Mouse (Mus musculus) CD4-positive, CD25-positive, alpha-beta regulatory T cell, adult 4 months (primary cell): ENCODE data around the gene Sgca. TPM values are rescaled to one million over a fixed set of nuclear protein-coding genes. Genes with fewer than 3 reads are reported as not detected.
"Not testable (repeated sequence)": the region's sequence is repeated elsewhere in the genome, so short reads cannot be mapped to it uniquely, and the experiment has no call there.

ENCODE experiments used
- ATAC-seq: one replicate; pipeline ENCODE4 v1.8.0; 2017
- polyA plus RNA-seq, 2 experiments: library from polyadenylated mRNA; unstranded; fragments of 100-300 nt; shearing (Covaris generic); gene quantifications; one replicate each; pipeline ENCODE4 v1.2.1; 2017

The Sgca gene
- not detected for polyA plus RNA-seq

DNA sequence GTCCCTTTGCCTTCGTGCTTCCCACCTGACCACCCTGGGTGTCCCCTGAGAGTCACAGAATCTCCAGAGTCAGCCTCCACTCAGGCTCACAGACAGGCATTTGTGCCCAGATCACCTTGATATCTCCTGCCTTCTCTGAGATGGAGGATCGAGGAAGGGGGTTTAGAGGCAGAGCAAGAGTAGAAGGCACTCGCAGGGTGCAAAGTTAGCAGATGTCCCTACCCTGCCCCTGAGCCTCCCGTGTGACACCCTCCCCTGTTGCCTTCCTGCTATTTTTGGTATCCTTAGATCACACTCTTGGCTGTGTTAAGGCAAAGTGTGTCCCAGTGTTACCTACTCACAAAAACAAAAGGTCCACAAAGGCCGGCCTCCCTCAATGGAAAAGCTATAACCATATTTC lies at the start of gene Sgca:
Gene Sgca, minus strand, starts transcription at position 129 of the 400 bp plus-strand sequence.
- ATAC-seq = no peak

DNA sequence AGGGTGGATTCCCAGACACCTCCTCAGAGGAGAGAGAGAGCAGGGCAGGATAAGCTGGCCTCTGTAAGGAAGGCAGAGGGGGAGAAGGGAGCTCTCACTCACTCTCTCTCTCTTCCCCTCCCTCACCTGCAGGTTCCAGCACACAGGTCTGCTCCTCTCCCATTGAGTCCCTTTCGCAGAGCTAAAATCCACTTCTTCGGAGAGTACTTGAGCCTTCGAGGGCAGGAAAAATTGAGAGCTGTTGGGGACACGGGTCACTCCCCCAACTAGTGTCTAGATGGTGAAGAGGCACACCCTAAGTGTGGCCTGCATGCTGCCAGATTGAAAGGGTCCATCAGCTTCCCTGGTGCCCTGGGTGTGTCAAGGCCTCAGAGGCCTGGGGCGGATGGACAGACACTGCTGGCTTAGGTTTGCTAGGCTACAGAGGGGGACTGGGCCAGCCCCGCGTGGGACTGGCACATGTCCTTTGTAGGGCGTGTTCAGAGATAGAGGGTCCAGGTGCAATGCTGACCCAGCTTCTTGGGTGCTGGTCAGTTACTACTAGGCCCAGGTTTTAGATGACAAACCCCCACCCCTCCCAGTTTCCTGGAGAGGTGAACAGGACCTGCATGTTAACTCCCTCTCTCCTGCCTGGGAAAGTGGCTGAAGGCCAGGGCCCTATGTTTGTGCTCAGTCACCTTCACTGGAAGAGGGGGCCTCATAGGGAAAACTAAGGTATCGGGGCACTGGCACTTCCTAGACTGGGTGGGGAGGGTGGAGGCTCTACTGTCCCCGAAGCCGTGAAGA lies 49.3 kb upstream of the Sgca start:
- no peak for ATAC-seq

DNA sequence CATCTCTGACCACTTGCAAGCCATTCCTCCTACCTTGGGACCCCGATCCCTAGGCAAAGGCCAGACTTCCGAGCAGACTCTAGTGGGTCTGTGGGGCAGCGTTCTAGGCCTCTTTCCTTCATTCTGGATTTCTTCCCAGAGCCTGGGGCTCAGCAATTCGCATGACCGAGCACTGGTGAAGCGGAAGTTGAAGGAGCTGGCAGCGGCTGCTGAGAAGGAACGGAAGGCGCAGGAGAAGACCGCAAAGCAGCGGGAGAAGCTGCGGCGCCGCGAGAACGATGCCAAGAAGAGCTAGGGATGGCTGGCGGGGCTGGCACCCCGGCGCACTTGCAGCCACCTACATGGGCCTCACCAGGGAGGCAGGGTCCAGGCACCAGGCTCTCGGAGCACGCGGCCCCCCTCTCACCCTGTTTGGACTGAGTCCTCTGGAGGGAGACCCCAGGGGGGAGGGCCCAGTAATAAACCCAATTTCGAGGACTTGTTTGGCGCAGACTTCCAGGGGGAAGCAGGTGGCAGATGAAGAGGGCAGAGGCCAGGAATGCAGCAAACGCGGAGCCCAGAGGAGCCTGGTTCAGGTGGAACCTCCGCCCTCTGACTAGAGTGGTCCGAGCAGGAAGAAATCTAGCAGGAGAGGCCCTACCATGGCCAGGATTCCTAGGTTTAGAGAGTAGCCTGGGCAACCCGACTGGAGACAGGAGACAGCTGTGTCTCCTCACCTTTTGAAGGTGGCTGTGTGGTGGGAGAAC lies 48.5 kb upstream of the Sgca start:
- no peak for ATAC-seq

DNA sequence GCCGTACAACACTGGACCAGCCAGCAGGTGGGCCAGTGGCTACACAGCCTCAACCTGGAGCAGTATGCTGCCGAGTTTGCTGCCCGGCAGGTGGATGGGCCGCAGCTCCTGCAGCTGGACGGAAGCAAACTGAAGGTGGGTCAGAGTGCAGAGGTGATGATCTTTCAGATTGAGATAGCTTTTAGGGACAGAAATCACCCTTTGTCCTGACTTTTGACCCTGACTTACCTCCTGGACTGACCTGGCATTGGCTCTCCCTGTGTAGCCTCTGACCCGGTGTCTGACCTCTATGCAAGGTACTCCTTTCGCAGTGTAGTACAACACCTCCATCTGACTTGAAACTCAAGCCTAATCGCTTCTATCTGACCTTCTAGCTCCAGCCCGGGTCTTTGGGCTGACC lies 47.4 kb upstream of the Sgca start:
- ATAC-seq = no peak

DNA sequence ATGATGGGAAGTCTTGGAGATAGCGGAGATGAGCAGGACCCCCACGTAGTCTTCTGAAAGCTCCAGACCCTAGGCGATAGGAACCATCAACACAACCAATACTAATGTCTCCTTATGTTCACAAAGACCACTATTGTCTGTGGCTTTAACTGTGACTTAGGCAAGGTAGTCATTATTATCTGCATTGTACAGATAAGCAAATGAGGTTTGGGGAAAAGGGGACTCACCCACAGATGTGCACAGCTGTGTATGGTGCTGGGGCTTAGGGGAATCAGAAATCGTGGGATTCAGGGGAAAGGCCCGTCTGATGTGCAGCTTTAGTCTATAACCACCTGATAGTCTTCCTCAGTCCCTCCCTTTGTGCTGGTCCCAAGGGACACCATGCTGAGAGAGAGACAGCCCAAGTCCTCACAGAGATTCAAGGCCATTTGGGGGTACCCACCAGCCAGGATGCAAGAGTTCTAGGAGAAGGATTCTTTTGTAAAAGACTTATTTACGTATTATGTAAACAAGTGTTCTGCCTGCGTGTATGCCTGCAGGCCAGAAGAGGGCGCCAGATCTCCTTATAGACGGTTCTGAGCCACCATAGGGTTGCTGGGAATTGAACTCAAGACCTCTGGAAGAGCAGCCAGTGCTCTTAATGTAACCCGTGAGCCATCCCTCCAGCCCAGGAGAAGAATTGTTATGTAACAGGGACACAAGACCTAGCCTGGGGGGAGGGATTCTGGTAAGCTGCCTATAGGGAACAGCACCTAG lies 46.3 kb upstream of the Sgca start:
- ATAC-seq = no peak

DNA sequence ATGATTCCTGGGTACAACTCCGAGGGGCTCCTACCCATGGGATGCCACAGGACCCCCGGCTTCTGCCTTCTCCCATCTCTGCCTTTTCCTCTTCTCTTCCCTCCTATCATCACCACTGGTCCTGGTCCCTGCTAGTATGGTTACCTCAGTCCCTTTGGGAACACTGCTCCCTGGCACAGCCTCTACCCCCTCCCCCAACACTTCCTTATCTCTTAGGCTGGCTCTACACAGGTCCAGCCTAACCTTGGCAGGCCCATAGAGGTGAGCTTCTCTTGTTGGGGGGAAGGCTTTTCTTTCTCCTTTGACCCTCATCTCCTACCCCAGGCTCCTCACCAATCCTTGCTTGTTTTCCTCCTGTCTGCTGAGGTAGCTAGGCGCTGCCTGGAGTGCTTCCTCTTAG lies 39.4 kb upstream of the Sgca start:
- no peak for ATAC-seq

DNA sequence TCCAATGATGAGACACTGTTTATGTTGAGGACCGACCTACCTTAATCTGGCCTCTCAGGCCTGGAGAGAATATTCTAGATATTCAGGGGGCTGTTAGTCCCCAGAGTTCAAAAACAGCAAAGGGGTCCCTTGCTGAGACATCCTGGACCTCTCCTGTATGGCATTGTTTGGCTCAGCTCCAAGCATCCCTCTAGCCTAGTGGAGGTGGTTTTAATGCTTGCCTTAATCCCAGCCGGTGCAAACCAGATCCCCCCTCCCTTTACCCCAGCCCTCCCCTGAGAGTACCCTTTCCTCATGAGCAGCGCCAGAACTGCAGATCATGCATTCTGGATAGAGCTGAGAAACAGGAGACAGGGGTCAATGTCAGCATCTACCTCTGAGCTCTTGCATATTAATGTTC lies 36.4 kb upstream of the Sgca start:
- ATAC-seq = no peak

DNA sequence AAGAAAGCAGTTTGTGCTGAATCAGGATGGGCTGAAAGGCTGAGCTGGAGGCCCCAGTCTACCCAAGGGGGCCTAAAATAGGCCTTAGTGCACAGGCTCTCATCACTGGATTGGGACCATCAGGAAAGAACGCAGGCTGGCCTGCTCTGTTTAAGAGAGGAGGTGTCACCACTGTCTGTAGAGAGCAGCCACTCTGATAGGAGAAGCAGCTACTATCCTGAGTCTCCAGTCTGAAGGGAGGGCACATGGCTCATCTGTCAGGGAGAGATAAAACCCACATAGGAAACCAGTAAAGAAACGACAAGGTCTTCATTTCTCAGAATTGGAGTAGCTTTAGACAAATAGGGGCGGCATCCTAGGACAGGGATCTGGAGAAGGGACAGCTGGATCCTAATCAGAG lies 35.9 kb upstream of the Sgca start:
- ATAC-seq = no peak

DNA sequence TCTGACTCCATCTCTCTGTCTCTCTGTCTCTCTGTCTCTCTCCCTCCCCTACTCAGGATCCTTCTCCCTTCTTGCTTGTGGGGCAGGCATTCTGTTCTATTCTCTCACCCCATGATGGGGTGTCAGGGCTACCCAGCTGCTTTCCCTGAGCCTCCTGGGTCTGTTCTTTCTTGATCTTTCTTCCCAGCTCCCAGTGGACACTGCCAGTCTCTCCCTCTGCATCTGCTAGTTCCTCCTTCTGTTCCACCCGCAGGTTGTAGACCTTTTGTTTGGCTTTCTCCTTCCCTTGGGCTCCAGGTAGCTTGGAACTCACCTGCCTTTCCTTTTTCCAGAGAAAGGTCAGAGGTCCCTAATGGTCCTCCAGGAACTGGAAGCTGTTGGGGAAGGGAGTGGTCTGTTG lies 35.3 kb upstream of the Sgca start:
- no peak for ATAC-seq

DNA sequence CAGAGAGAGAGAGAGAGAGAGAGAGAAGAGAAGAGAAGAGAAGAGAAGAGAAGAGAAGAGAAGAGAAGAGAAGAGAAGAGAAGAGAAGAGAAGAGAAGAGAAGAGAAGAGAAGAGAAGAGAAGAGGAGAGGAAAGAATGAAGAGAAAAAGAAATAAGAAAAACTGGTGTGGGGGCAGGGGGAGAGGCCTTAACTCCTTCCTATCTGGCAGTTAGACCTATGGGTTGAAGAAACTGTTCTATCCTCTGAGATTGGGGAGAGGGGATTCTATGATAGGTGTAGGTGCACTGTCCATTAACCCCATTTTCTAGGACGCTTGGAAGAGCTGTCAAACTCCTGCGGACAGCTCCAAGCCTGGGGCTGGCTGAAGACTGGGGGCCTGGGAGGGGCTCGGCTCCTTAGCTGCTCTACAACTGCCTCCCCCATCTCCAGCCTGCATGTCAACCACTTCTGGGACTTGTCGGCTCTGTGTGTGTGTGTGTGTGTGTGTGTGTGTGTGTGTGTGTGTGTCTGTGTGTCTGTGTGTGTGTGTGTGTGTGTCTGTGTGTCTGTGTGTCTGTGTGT lies 34.8 kb upstream of the Sgca start:
- not testable (repeated sequence) for ATAC-seq

DNA sequence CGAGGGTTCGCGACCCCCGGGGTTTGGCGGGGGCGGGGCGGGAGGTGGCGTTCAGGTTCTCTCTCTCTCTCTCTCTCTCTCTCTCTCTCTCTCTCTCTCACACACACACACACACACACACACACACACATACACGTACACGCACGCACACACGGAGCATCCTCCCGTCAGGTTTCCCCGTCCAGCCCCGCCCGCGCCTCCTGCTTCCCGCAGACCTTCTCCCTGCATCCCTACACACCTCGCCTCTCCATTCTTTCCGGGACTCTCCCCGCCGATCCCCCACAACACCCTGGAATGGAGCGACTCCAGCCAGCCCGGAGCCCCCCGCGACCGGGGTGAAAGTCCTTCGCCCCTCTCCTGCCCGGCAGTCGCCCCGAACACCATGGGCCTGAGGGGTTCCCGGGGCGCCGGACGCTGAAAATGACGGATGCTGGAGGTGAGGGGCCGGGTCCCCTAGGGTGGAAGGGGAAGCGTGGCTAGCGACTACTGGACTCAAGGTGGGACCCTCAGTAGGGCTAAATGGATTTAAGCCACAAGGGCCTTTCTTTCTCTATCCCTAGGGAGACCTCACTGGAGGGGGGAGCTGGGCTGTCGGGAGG lies 34.1 kb upstream of the Sgca start:
- ATAC-seq = no peak

DNA sequence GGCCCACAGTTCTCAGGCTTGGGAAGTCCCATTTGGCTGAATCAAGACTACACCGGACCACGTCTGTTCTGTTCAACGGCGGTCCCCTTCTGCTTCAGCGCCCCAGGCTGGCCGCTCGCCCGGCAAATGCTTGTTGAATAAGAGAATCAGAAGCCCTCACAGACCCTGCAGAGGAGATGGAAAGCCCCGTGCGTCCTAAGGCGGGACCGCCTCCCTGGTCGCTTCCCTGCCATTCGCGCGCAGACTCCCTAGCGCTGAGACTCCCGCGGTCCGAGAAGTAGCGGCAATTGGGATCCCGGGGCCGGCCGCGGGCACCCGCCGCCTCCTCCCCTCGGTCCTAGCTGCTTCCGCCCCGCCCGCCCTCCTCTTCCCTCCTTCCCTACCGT lies 33.5 kb upstream of the Sgca start, which contains the start of gene Samd14:
Gene Samd14, plus strand, starts transcription at position 251 of the 386 bp plus-strand sequence.
- ATAC-seq = peak; percentile 18

DNA sequence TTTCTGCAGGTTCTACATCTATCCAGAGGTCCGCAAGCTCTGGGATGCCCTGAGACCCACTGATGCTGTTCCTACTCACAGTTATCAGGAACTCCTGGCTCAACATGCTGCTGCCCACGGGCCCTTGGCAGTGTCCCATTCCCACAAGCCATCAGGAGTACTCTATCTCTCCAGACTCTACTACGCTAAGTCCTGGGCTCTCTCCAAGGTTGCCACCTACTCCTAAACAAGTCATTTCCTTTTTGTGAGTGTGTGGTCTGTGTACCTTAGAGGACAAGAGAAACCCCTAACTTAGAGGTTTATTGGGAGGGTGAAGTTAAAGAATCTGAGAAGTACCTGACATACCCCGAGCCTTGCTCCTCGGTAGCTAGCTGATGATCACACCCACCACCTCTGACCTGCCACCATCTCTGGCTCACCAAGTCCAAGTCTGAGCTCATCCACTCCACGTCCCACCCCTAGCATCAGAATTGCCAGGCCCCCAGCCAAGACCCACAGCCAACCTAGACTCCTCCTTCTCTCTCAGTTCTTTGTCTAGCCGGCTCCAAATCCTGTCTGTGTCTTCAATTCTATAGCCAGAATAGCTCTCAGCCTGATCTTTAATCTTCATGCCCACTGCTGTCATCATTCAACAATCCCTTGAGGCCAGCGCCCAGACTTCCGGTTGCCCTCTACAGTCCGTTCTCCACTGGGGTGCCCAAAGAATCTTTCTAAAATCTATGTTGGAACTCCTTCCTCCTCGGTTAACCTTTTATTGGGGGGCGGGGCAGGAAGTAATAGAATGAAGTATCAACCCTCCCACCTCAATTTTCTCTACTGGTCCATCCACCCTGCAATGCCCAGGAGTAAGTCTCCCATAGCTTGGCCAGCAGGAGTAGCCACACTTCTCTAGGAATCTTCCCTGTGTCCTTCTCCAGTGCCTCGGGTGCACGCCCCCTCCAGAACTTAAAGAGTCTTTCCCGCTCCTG lies 32.8 kb upstream of the Sgca start:
- ATAC-seq = peak; percentile 46

DNA sequence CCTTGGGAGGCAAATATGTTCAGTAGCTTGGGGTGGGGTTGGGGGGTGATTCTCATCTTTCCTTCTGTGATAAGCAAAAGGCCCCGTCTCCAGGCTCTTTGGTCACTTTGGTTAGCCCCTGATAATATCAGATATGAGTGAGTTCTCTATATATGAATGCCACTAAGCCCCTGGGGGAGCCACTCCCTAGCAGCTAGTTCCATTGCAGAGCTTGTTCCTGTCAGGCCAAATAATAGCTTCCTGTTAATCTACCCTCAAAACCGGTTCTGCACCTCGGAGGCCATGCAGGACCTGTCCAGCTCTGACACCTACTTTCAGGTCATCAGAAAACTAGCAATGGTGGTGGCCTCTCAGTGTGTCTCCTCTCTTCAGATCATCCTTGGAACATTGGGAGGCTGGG lies 31.3 kb upstream of the Sgca start:
- ATAC-seq = no peak

DNA sequence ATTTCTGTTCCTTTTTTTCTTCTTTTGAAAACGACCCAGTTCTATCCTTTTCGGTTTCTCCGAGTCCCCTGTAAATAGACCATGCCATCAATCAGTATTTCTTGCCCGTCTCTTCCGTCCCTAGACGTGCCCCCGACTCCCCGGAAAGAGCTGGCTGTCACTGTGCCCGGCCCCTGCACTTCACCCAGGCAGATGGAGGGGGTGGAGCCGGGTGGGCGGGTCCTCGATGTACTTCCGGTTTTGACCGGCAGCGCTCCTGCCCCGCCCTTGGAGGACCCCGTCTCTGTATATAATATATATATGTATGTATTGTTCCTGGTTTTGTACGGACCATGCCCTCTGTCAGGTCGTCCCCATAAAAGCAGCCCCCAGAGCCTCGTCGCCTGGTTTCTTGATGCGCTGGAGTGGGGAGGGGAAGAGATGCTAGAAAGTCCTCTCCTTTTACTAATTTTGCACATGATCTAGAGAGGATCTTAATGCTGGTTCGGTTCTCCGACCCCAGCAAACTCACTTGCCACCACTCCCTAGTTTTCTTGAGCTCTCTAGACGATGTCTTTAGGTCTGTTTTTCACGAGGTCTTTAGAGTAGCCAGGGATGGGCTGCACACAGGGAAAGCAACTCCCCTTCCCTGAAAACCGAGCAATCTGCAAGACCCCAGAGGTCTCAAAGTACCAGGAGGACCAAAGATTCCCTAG lies 30.5 kb upstream of the Sgca start:
- peak; percentile 73 for ATAC-seq

DNA sequence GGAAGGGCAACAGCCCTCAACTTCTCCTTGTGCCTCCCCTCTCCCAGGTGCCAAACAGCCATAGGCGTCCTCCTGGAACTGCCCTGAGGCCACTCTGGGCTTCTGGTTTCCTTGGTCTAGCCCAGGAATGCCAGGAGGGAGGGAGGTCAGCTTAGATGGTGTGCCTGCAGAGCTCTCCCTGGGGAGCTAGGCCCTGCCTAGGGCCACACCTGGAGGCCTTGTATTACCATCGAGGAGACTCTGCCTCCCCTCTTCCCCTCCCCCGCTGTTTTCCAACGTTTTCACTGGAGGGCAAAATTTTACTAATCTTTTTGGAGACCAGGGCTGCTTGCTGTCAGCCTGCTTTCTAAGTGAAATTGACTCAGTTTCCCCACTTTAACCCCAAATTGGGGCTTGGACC lies 29.9 kb upstream of the Sgca start:
- no peak for ATAC-seq

DNA sequence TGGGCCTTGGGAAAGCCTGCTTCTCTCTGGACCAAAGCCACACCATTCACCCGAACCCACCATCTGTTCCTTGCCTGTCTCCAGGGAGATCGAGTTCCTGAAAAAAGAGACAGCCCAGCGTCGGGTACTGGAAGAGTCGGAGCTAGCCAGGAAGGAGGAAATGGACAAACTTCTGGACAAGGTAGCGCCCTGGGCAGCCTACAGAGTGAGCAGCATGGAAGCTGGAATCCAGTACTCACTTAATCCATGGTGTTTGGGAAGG lies 28.7 kb upstream of the Sgca start:
- ATAC-seq = no peak

DNA sequence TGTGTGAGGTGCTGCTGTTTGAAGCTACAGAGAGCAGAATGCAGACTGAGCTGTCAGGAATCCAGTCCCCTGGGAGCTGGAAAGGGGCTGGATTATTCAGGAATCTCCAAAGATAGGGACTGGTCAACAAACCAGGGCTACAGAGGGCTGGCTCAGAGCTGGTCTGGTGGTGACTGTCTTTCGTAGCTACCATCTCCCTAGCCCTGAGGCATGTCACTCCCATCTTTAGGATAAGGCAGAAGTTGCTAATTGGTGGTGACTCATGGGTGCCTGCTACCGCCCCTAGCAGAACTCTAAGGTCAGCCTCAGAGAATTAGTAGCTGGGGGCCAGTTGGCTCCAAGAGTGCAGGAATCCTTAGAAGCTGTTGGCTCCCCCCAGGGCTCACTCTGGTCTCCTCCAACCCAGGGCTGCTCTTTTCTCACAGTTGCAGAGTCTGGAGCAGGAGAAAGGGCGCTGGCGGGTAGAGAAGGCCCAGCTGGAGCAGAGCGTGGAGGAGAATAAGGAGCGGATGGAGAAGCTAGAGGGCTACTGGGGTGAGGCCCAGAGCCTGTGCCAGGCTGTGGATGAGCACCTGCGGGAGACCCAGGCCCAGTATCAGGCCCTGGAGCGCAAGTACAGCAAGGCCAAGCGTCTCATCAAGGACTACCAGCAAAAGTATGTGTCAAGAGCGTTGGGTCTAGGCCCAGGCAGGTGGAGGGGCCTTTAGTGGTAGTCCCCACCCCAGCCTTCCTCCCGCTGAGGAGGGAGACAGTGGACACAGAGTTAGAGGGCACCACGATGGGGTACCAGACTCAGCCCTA lies 28.2 kb upstream of the Sgca start:
- no peak for ATAC-seq

DNA sequence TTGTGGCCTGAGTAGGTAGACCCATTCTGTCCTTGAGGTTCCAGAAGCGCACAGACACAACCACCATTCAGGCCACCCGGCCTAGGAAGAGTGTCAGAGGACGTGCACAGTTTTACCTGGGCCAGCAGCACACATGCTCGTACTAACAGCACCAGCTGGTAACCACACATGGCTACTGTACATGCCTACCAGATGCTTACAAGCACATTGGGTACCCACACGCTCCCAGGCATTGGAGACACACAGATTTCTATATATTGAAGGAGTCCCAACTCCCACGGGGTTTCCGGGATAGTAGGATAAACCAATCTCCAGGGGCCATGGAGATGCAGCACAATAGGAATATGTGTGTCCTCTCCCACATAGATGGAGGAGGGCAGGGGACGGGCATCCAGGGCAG lies 26.6 kb upstream of the Sgca start:
- no peak for ATAC-seq
